Mouse (Mus musculus): ENCODE results near the gene 6330403K07Rik.

Gene 6330403K07Rik

DNA sequence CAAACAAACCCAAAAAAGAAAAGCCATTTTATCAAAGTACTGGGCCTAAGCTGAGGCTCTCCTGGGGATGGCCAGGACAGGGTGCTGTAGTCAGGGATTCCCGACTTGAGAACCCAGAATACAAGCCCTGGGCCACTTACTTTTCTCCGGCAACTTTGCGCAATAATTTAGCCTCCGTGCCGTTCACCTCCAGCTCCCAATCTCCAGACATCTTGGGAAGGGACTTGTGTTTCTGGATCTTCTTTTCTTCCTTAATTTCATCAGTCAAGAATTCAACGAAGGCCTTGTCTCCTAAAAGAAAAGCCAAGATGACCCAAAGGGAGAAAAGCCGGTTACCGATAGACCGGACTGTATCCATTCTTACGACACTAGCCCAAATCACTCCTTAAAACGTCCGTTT is 51.3 kb downstream of the 6330403K07Rik start:
- no peak for DNase-seq

Data from cerebellum, adult 9-11 months (tissue).